Mouse (Mus musculus): ENCODE results near the gene Hsd11b2. TPM values are rescaled to one million over a fixed set of nuclear protein-coding genes. Genes with fewer than 3 reads are reported as not detected.
A peak's percentile ranks its signal among the peaks of the same experiment; 100 is the strongest.

Hsd11b2 gene
- polyA plus RNA-seq, 1 experiment from 2014 or later, result 1.7 TPM

DNA sequence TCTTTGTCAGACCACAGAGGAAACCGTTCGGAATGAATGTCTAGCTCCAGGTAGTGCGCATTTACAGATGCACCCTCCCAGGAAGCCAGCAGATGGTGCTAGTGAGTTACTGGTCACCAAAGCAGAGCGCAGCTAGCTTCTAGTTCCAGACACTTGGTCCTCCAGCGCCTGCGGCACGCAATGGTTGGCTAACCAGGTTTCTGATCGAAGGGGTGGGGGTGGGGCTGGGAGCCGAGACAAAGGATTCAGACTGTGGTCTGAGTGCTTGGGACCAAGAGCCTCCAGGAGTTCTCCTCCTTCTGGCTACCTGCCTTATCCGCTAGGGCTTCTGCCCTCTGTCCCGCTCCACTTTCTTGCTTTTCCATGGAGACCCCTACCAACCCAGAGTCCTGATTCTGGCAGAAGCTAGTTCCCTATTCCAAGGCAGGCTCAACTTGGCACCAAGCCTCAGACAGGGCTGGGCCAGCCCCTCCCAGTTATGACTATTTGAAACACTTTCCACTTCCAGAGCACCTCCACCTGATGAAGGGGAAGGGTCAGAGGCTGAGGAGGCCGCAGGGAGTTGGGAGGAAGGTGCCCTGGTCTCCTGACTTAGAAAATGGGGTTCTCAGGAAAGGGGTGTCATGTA lies 2.4 kb upstream of the Hsd11b2 start:
- no peak overlapping the region for H3K4me3 ChIP-seq
- H3K4me1 ChIP-seq, result peaks cover 16% of the 10 kb centered on the region
- 11% methylated on average over 12 of the region's 12 CpGs for WGBS
- H3K9me3 ChIP-seq, result no peaks in the 10 kb centered on the region
- H3K36me3 ChIP-seq, result no peaks in the 10 kb centered on the region
- peak overlapping the region; percentile 40 for H3K4me2 ChIP-seq (replicated peaks)
- ATAC-seq (replicated peaks), result peak; percentile 42
- H3K27me3 ChIP-seq, result peaks cover 14% of the 10 kb centered on the region
- H3K27ac ChIP-seq (replicated peaks), result no peak overlapping the region
- H3K9ac ChIP-seq (replicated peaks), result no peak overlapping the region

DNA sequence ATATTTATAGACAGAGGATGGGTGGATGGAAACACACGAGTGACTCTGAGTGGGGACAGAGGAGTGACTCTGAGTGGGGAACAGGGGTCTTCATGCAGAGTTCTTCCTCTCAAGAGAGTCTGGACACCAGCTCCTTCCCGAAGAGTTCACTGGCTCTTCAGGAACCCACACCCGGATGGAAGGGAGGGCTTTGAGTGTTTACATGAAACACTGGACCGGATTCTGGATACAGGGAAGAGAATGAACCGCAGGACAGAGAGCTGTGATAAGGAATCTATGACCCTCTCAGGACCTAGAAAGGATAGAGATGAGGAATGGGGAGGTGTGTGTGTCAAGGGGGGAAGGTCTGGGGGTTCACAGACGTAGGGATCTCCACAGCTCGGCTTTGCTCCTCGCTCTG lies 1.2 kb upstream of the Hsd11b2 start:
- H3K4me1 ChIP-seq, result peaks cover 16% of the 10 kb centered on the region
- H3K4me3 ChIP-seq, result no peak overlapping the region
- H3K9me3 ChIP-seq, result no peaks in the 10 kb centered on the region
- H3K27me3 ChIP-seq, result peaks cover 14% of the 10 kb centered on the region
- no peak overlapping the region for H3K4me2 ChIP-seq (replicated peaks)
- H3K36me3 ChIP-seq, result no peaks in the 10 kb centered on the region; the same call in 1 of the 2 replicates
- no peak overlapping the region for H3K9ac ChIP-seq (replicated peaks)
- H3K27ac ChIP-seq (replicated peaks), result no peak overlapping the region
- ATAC-seq (replicated peaks), result no peak
- WGBS, result 41% methylated on average over 8 of the region's 8 CpGs

DNA sequence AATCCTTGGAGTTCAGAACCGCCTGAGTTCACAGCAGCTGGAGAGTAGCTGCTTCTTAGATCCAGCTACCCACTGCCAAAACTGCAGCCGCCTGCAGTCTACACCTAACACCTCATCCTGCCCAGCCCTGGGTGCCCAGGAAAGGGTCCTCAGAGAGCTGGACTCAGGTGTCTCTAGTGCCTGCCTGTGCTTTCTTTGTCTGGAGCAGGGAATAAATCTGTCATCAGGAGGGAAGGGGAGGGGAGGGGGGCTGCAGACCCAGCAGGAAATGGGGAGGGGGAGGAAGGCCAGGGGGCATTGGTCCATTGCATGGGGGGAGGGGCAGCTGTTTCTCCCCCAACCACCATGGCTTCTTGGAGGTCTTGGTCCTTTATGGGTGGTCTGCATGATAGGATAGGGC lies 1.0 kb downstream of the Hsd11b2 start:
- no peak for ATAC-seq (replicated peaks)
- no peaks in the 10 kb centered on the region for H3K9me3 ChIP-seq
- H3K4me1 ChIP-seq, result peaks cover 16% of the 10 kb centered on the region
- H3K4me3 ChIP-seq, result no peak overlapping the region
- peaks cover 14% of the 10 kb centered on the region for H3K27me3 ChIP-seq
- peaks cover 9% of the 10 kb centered on the region; the same call in 1 of the 2 replicates for H3K36me3 ChIP-seq
- H3K27ac ChIP-seq (replicated peaks), result no peak overlapping the region
- H3K4me2 ChIP-seq (replicated peaks), result no peak overlapping the region
- WGBS, result 11% methylated on average over 2 of the region's 2 CpGs
- no peak overlapping the region for H3K9ac ChIP-seq (replicated peaks)

DNA sequence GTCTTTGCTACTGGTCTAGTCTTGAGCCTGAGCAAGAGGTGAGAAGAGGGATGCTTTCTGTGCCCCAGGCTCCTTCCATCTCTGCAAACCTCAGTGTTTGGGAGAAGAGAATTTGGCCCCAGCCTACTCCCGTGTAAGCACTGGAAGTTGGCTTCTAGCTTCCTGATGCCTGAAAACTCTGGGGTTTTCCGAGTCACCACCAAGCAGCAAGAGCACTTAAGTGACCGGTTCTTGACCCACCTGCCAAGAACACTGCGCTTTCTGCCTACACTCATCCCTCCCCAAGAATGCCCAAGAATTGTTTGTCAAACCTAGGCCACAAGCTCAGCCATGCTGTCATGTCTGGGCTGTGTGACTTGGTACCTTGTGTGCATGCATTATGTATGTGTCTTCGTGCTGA lies 2.0 kb downstream of the Hsd11b2 start:
- H3K9me3 ChIP-seq, result no peaks in the 10 kb centered on the region
- H3K4me2 ChIP-seq (replicated peaks), result no peak overlapping the region
- H3K36me3 ChIP-seq, result peaks cover 18% of the 10 kb centered on the region
- peaks cover 14% of the 10 kb centered on the region for H3K27me3 ChIP-seq
- H3K9ac ChIP-seq (replicated peaks), result no peak overlapping the region
- no peak overlapping the region for H3K27ac ChIP-seq (replicated peaks)
- peaks cover 16% of the 10 kb centered on the region for H3K4me1 ChIP-seq
- ATAC-seq (replicated peaks), result no peak
- 29% methylated on average over 5 of the region's 5 CpGs for WGBS
- H3K4me3 ChIP-seq, result no peak overlapping the region

DNA sequence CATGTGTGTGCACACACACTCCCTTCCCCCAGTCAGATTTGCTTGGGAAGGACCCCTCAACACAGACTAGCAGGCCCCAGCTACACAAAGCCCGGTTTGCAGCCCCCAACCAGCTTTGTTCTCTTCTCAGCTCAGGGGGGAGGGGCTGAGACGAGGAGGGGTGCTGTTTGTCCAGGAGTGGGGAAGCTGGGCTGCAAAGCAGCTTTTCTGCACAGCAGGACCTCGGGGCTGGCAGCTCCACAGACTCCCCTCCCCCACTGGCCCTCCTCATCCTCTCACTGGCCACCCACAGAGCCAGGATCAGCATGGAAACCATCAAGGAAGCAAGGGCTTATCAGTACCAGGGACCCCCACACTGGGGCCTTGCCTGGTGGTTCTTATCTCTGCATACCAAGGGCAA lies 2.5 kb downstream of the Hsd11b2 start:
- no peak overlapping the region for H3K27ac ChIP-seq (replicated peaks)
- peaks cover 15% of the 10 kb centered on the region for H3K4me1 ChIP-seq
- H3K9ac ChIP-seq (replicated peaks), result no peak overlapping the region

DNA sequence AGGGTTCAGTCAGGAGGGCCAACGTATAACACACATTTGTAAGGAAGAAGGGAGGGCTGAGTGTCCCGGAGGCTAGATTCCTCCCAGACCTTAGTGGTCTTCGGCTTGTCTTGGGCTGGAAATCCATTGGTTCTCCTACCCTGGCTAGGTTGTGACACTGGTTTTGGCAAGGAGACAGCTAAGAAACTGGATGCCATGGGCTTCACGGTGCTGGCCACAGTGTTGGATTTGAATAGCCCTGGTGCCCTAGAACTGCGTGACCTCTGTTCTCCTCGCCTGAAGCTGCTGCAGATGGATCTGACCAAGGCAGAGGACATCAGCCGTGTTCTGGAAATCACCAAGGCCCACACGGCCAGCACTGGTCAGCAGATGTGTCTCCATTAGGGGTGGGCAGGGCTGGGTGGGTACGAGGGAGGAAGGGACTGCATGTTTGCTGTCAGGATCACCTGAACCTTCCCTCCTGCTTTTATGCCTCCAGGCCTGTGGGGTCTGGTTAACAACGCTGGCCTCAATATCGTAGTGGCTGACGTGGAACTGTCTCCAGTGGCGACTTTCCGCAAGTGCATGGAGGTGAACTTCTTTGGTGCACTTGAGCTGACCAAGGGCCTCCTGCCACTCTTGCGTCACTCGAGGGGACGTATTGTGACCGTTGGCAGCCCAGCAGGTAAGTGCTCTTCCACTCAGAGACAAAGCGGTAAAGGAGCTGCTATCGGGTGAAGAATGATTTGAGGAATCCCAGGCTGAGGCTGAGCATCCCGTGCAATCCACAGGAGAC lies 3.6 kb downstream of the Hsd11b2 start:
- H3K4me1 ChIP-seq, result peaks cover 12% of the 10 kb centered on the region
- H3K9me3 ChIP-seq, result no peaks in the 10 kb centered on the region
- no peak overlapping the region for H3K27ac ChIP-seq (replicated peaks)
- H3K4me3 ChIP-seq, result no peak overlapping the region
- ATAC-seq (replicated peaks), result no peak
- H3K9ac ChIP-seq (replicated peaks), result no peak overlapping the region
- WGBS, result 88% methylated on average over 21 of the region's 21 CpGs
- peaks cover 12% of the 10 kb centered on the region for H3K27me3 ChIP-seq
- H3K36me3 ChIP-seq, result peaks cover 23% of the 10 kb centered on the region
- H3K4me2 ChIP-seq (replicated peaks), result no peak overlapping the region

More for the DNA sequence above, 2.5 kb downstream of the Hsd11b2 start:
- peaks cover 18% of the 10 kb centered on the region for H3K36me3 ChIP-seq
- no peak for ATAC-seq (replicated peaks)
- H3K4me3 ChIP-seq, result no peak overlapping the region
- H3K9me3 ChIP-seq, result no peaks in the 10 kb centered on the region
- WGBS, result 0% methylated on average over 3 of the region's 3 CpGs
- H3K27me3 ChIP-seq, result peaks cover 14% of the 10 kb centered on the region
- H3K4me2 ChIP-seq (replicated peaks), result no peak overlapping the region

DNA sequence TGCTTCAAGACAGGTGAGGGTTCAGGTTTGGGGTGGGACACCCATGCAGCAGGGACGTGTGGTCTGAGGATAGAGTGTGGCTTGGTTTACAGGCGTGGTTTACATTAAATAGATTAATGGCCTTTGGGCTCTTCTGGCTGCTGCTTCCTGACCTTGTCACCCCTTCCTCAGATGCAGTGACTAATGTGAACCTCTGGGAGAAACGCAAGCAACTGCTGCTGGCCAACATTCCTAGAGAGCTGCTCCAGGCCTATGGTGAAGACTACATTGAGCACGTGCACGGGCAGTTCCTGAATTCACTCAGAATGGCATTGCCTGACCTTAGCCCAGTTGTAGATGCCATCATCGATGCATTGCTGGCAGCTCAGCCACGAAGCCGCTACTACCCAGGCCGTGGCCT lies 4.3 kb downstream of the Hsd11b2 start:
- H3K27ac ChIP-seq (replicated peaks), result no peak overlapping the region
- no peak for ATAC-seq (replicated peaks)
- 94% methylated on average over 9 of the region's 9 CpGs for WGBS
- H3K27me3 ChIP-seq, result peaks cover 6% of the 10 kb centered on the region; the same call in 1 of the 2 replicates
- H3K4me2 ChIP-seq (replicated peaks), result no peak overlapping the region
- H3K4me1 ChIP-seq, result peaks cover 12% of the 10 kb centered on the region
- H3K9me3 ChIP-seq, result no peaks in the 10 kb centered on the region
- H3K9ac ChIP-seq (replicated peaks), result no peak overlapping the region
- no peak overlapping the region for H3K4me3 ChIP-seq
- peaks cover 25% of the 10 kb centered on the region for H3K36me3 ChIP-seq

DNA sequence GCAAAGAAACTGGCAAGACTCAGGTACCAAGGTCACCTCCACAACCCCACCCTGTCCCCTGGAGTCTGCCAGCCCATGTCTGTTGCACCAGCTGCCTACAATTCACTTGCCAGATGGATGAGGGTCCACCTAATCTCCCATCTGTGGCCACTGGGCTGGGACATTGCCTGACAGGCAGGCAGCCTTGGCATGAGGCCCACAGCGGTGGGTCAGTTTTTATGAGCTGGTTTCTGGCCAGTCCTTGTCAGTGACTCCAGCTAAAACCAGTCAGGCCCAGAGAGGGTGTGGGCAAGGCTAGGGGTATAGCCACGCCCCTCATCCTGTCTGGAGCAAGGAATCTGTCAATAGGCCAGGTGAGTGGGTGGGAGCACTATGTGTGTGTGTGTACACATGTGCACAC lies 8.6 kb downstream of the Hsd11b2 start:
- H3K4me1 ChIP-seq, result no peaks in the 10 kb centered on the region
- no peak overlapping the region for H3K4me2 ChIP-seq (replicated peaks)
- H3K9ac ChIP-seq (replicated peaks), result no peak overlapping the region
- H3K9me3 ChIP-seq, result no peaks in the 10 kb centered on the region
- peaks cover 48% of the 10 kb centered on the region for H3K36me3 ChIP-seq
- no peak for ATAC-seq (replicated peaks)
- WGBS, result 95% methylated on average over 2 of the region's 2 CpGs
- H3K4me3 ChIP-seq, result no peak overlapping the region
- no peaks in the 10 kb centered on the region for H3K27me3 ChIP-seq
- H3K27ac ChIP-seq (replicated peaks), result no peak overlapping the region

DNA sequence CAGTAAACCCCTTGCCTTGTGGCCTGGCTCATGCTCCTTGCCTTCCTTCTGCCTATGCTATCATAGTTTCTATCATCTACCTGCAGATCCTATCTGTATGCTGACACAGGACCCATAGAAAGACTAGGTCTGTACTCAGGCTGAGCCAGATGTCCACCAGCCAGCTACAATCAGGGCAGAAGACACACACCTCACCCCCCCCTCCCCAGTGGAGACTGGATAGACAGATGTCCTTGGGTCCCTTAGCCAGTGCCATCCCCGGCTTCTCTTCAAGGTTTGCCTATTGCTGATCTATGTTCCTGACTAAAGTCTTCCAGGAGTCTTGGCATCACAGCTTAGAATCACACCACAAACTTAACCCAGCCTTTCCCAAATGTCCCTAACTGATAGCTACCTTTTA lies 9.7 kb downstream of the Hsd11b2 start:
- WGBS, result 100% methylated on average over 1 of the region's 1 CpGs
- H3K4me2 ChIP-seq (replicated peaks), result no peak overlapping the region

DNA sequence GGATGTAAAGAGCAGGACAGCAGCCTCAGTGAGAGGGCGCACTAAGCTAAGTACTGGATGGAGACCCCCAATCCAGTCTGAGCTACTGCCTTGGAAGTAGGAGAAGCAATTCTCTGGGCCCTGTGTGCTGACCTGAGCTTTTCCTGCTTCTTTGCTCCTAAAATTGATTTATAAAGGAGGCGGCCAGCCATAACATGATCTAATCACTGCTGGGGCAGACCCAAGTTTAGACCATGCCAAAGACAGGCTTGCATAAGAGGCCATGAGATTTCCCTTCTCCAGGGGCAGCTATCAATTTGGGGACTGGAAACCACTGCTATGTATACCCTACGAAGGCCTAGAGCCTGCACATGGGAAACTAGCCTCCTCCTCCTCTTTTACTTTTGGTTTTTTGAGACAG lies 10.7 kb downstream of the Hsd11b2 start:
- WGBS, result 82% methylated on average over 3 of the region's 3 CpGs
- peaks cover 44% of the 10 kb centered on the region for H3K36me3 ChIP-seq
- no peak overlapping the region for H3K4me3 ChIP-seq
- no peaks in the 10 kb centered on the region for H3K27me3 ChIP-seq
- no peaks in the 10 kb centered on the region for H3K9me3 ChIP-seq
- no peaks in the 10 kb centered on the region for H3K4me1 ChIP-seq
- no peak overlapping the region for H3K27ac ChIP-seq (replicated peaks)
- ATAC-seq (replicated peaks), result no peak
- H3K4me2 ChIP-seq (replicated peaks), result no peak overlapping the region
- no peak overlapping the region for H3K9ac ChIP-seq (replicated peaks)

More for the DNA sequence above, 9.7 kb downstream of the Hsd11b2 start:
- no peak overlapping the region for H3K27ac ChIP-seq (replicated peaks)
- H3K27me3 ChIP-seq, result no peaks in the 10 kb centered on the region
- H3K9ac ChIP-seq (replicated peaks), result no peak overlapping the region
- ATAC-seq (replicated peaks), result no peak
- no peak overlapping the region for H3K4me3 ChIP-seq
- no peaks in the 10 kb centered on the region for H3K9me3 ChIP-seq
- H3K36me3 ChIP-seq, result peaks cover 44% of the 10 kb centered on the region
- no peaks in the 10 kb centered on the region for H3K4me1 ChIP-seq

DNA sequence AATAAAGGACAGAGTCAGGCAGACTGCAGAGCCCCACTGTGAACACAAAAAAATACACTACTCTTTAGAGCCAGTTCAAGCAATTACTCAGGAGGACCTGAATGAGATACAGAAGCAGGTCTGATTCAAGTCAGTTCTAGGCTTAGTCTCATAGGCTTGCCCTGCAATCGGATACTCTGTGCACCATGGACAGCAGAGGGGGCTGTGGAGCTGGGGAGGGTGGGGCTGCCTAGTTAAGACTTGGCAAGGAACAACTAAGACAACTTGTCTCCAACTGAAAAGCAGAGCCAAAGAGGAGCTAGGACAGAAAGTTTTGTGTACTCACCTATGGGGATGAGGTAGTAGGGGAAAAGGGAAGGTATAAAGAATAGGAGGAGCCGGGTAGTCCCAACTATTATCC lies 13.2 kb downstream of the Hsd11b2 start:
- H3K27me3 ChIP-seq, result no peaks in the 10 kb centered on the region
- H3K9me3 ChIP-seq, result no peaks in the 10 kb centered on the region
- H3K36me3 ChIP-seq, result peaks cover 41% of the 10 kb centered on the region
- H3K4me1 ChIP-seq, result no peaks in the 10 kb centered on the region
- WGBS, result 56% methylated on average over 2 of the region's 2 CpGs
- H3K27ac ChIP-seq (replicated peaks), result no peak overlapping the region
- ATAC-seq (replicated peaks), result no peak
- H3K4me2 ChIP-seq (replicated peaks), result no peak overlapping the region
- H3K4me3 ChIP-seq, result no peak overlapping the region
- H3K9ac ChIP-seq (replicated peaks), result no peak overlapping the region

DNA sequence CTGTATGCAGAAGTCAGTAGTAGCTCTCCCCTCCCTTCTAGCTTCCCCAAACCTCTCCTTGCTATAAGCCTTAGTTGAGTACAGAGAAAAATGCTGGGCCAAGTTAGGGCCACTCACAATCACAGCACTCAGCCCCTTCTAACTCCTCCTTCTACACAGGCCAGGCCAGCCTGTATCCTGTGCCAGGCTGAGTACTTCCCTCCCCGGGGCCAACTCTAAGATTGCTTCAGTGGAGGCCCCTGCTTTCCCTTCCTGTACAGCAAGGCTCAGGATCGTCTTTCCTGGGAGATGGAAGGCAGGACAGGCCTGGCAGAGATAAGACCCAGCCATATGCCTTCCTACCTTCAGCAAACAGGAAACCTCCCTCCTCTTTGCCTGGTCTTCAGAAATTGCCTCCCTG lies 14.9 kb downstream of the Hsd11b2 start:
- Histone ChIP-seq H3K36me3 (peaks cover 42% of the 10 kb centered on the region), H3K4me3 (no peak overlapping the region), H3K4me2 (replicated peaks) (no peak overlapping the region), H3K9ac (replicated peaks) (no peak overlapping the region), H3K4me1 (no peaks in the 10 kb centered on the region), H3K27ac (replicated peaks) (no peak overlapping the region), H3K9me3 (no peaks in the 10 kb centered on the region), H3K27me3 (no peaks in the 10 kb centered on the region)
- 46% methylated on average over 2 of the region's 2 CpGs for WGBS
- no peak for ATAC-seq (replicated peaks)

All from forebrain, embryonic 15.5 days (tissue).